8 mouse cellular contexts compared by ENCODE assay signal in the genomic region with DNA sequence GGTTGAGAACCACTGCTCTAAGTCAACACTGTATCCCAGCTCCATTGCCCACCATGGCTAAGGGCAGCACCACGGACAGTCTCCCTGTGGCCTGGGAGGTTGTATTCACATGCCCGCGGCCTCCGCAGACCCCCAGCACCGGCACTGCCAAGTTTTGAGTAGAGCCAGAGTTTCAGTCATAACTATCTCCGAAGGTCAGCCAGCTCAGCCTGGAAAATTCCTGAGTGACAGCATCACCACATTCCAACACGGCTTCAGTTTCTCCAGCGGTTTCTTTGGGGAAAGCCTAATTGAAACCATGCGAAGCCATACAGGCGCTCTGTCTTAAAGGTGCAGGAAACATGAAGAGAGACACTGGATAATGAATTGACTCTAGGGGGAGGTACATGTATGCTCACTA.
A peak's percentile ranks its signal among the peaks of the same experiment; 100 is the strongest.
DNase-seq lines count a peak whose midpoint lies in the region; ATAC-seq and TF ChIP-seq lines count a peak whose summit lies in the region.

No protein-coding gene starts in this region.

- ATAC-seq in forebrain, embryonic 11.5 days (replicated peaks; ENCODE audit: low FRiP score), result no peak
- ATAC-seq in forebrain, embryonic 15.5 days (replicated peaks), result no peak
- ATAC-seq in heart, postnatal 0 days (ENCODE audit: insufficient read depth, low read depth), result peak; percentile 86
- ATAC-seq in limb, embryonic 15.5 days (ENCODE audit: insufficient number of reproducible peaks, low FRiP score, low TSS enrichment, low read depth), result peak; percentile 83
- no peak for ATAC-seq in megakaryocyte, adult 5-6 weeks (ENCODE audit: poor library complexity, severe bottlenecking)

- peaks cover 10% of the 10 kb centered on the region for H3K27me3 ChIP-seq in forebrain, embryonic 11.5 days (ENCODE audit: control insufficient read depth, insufficient read depth, low read length)
- H3K27me3 ChIP-seq in forebrain, embryonic 15.5 days, result no peaks in the 10 kb centered on the region; the same call in 1 of the 2 replicates
- peaks cover 10% of the 10 kb centered on the region; the same call in 1 of the 2 replicates for H3K27me3 ChIP-seq in embryonic facial prominence, embryonic 10.5 days (replicated peaks; ENCODE audit: low read depth, poor library complexity, severe bottlenecking)
- no peaks in the 10 kb centered on the region for H3K27me3 ChIP-seq in heart, postnatal 0 days (ENCODE audit: control insufficient read depth, insufficient read depth, low read length)
- H3K27me3 ChIP-seq in limb, embryonic 15.5 days, result no peaks in the 10 kb centered on the region

- H3K27ac ChIP-seq in forebrain, embryonic 11.5 days (ENCODE audit: low read depth, low read length), result no peak overlapping the region
- no peak overlapping the region for H3K27ac ChIP-seq in forebrain, embryonic 15.5 days (replicated peaks)
- H3K27ac ChIP-seq in embryonic facial prominence, embryonic 10.5 days (replicated peaks), result peak overlapping the region; percentile 85
- H3K27ac ChIP-seq in heart, postnatal 0 days (ENCODE audit: low read depth), result peak overlapping the region; percentile 77
- H3K27ac ChIP-seq in limb, embryonic 15.5 days, result peak overlapping the region; percentile 71

- TF ChIP-seq EP300 in heart, postnatal 0 days (IDR thresholded peaks at IDR 0.05; ENCODE audit: low read depth), result peak; percentile 84

- H3K4me3 ChIP-seq in forebrain, embryonic 11.5 days (ENCODE audit: low read depth, low read length), result no peak overlapping the region
- no peak overlapping the region for H3K4me3 ChIP-seq in forebrain, embryonic 15.5 days
- H3K4me3 ChIP-seq in embryonic facial prominence, embryonic 10.5 days, result peak overlapping the region; percentile 14; the same call in 1 of the 2 replicates
- H3K4me3 ChIP-seq in heart, postnatal 0 days (ENCODE audit: low read depth, low read length), result no peak overlapping the region
- H3K4me3 ChIP-seq in limb, embryonic 15.5 days, result no peak overlapping the region

- no peak overlapping the region for H3K9ac ChIP-seq in forebrain, embryonic 11.5 days (ENCODE audit: low read length)
- no peak overlapping the region for H3K9ac ChIP-seq in forebrain, embryonic 15.5 days (replicated peaks)
- H3K9ac ChIP-seq in heart, postnatal 0 days (replicated peaks; ENCODE audit: low read depth, low read length), result peak overlapping the region; percentile 6; the same call in 1 of the 2 replicates
- H3K9ac ChIP-seq in limb, embryonic 15.5 days, result no peak overlapping the region

- H3K4me1 ChIP-seq in forebrain, embryonic 11.5 days (replicated peaks; ENCODE audit: control insufficient read depth, insufficient read depth, low read length), result no peaks in the 10 kb centered on the region; the same call in 1 of the 2 replicates
- H3K4me1 ChIP-seq in forebrain, embryonic 15.5 days, result peaks cover 7% of the 10 kb centered on the region; the same call in 1 of the 2 replicates
- peaks cover 63% of the 10 kb centered on the region for H3K4me1 ChIP-seq in embryonic facial prominence, embryonic 10.5 days
- peaks cover 25% of the 10 kb centered on the region for H3K4me1 ChIP-seq in heart, postnatal 0 days (ENCODE audit: control insufficient read depth, insufficient read depth)
- peaks cover 52% of the 10 kb centered on the region for H3K4me1 ChIP-seq in limb, embryonic 15.5 days

- H3K9me3 ChIP-seq in forebrain, embryonic 11.5 days (ENCODE audit: control insufficient read depth, low read length), result no peaks in the 10 kb centered on the region; the same call in 1 of the 2 replicates
- H3K9me3 ChIP-seq in forebrain, embryonic 15.5 days, result no peaks in the 10 kb centered on the region
- no peaks in the 10 kb centered on the region for H3K9me3 ChIP-seq in embryonic facial prominence, embryonic 10.5 days
- no peaks in the 10 kb centered on the region for H3K9me3 ChIP-seq in heart, postnatal 0 days (replicated peaks; ENCODE audit: control insufficient read depth, low read length)
- no peaks in the 10 kb centered on the region for H3K9me3 ChIP-seq in limb, embryonic 15.5 days

- H3K36me3 ChIP-seq in forebrain, embryonic 11.5 days (ENCODE audit: control insufficient read depth, insufficient read depth, low read length), result no peaks in the 10 kb centered on the region
- H3K36me3 ChIP-seq in forebrain, embryonic 15.5 days, result no peaks in the 10 kb centered on the region
- H3K36me3 ChIP-seq in embryonic facial prominence, embryonic 10.5 days (replicated peaks), result no peaks in the 10 kb centered on the region
- no peaks in the 10 kb centered on the region for H3K36me3 ChIP-seq in heart, postnatal 0 days (replicated peaks; ENCODE audit: control insufficient read depth, insufficient read depth, low read length)
- no peaks in the 10 kb centered on the region for H3K36me3 ChIP-seq in limb, embryonic 15.5 days

- TF ChIP-seq CTCF in heart, postnatal 0 days (IDR thresholded peaks at IDR 0.05; ENCODE audit: low read depth), result no peak

- DNase-seq in forebrain, embryonic 11.5 days (ENCODE audit: low spot score), result peak; percentile 69
- peak; percentile 85 for DNase-seq in embryonic facial prominence, embryonic 10.5 days (ENCODE audit: low spot score)
- DNase-seq in heart, postnatal 0 days (ENCODE audit: low spot score), result peak; percentile 90
- DNase-seq in right cerebral cortex, adult 2 months (ENCODE audit: low spot score in 2 of 2), result no peak
- DNase-seq in cerebellum, postnatal 36 days, result no peak

- WGBS in forebrain, embryonic 11.5 days, result 50% methylated on average over 10 of the region's 10 CpGs
- 43% methylated on average over 10 of the region's 10 CpGs for WGBS in forebrain, embryonic 15.5 days
- WGBS in embryonic facial prominence, embryonic 10.5 days, result 14% methylated on average over 10 of the region's 10 CpGs
- 10% methylated on average over 10 of the region's 10 CpGs for WGBS in heart, postnatal 0 days
- WGBS in limb, embryonic 15.5 days, result 4% methylated on average over 10 of the region's 10 CpGs

- no peak overlapping the region for H3K4me2 ChIP-seq in forebrain, embryonic 11.5 days (ENCODE audit: low read depth, low read length, severe bottlenecking)
- no peak overlapping the region for H3K4me2 ChIP-seq in forebrain, embryonic 15.5 days (replicated peaks)
- no peak overlapping the region for H3K4me2 ChIP-seq in heart, postnatal 0 days (ENCODE audit: low read depth, low read length)
- no peak overlapping the region for H3K4me2 ChIP-seq in limb, embryonic 15.5 days

Comparison
In these comparisons a context has a peak if more than half of its experiments do, and no peak if none do; other contexts are left out.
1. ATAC-seq: peak in heart, postnatal 0 days (single experiment) and limb, embryonic 15.5 days (single experiment); none in forebrain, embryonic 11.5 days (single experiment), forebrain, embryonic 15.5 days (single experiment) and megakaryocyte, adult 5-6 weeks (single experiment).
2. DNase-seq: peak in forebrain, embryonic 11.5 days (single experiment), embryonic facial prominence, embryonic 10.5 days (single experiment) and heart, postnatal 0 days (single experiment); none in right cerebral cortex, adult 2 months (0 of 2) and cerebellum, postnatal 36 days (0 of 2).
3. H3K27ac ChIP-seq: peak in embryonic facial prominence, embryonic 10.5 days (single experiment), heart, postnatal 0 days (single experiment) and limb, embryonic 15.5 days (single experiment); none in forebrain, embryonic 11.5 days (single experiment) and forebrain, embryonic 15.5 days (single experiment).